Mouse (Mus musculus): Measurements from ENCODE around the gene Cpvl. TPM values are rescaled to one million over a fixed set of nuclear protein-coding genes. Genes with fewer than 3 reads are reported as not detected.

Gene Cpvl
- total and polyA plus RNA-seq, 3 experiments: not detected

GRCm38 (mm10) chr6:53944887-53945286, 33.6 kb downstream of the Cpvl start:
- H3K9ac ChIP-seq (ENCODE audit: insufficient read depth, low read depth): no peak overlapping the region
- no peaks in the 10 kb centered on the region for H3K27me3 ChIP-seq (replicated peaks)
- H3K27ac ChIP-seq (ENCODE audit: insufficient read depth, low read depth): no peak overlapping the region
- peaks cover 0 to 43% of the 10 kb centered on the region in 2 experiments; a peak in 2 of 4 replicates for H3K4me1 ChIP-seq (ENCODE audit: control insufficient read depth in 1 of 2, insufficient read depth in 2 of 2)
- no peak for DNase-seq (ENCODE audit: extremely low read depth)
- no peaks in the 10 kb centered on the region for H3K36me3 ChIP-seq (replicated peaks in 1 of 2; ENCODE audit: control insufficient read depth in 1 of 2, insufficient read depth in 1 of 2, low read length in 1 of 2)
- no peak for TF ChIP-seq POLR2A (IDR thresholded peaks at IDR 0.05; ENCODE audit: low read depth, low read length)
- TF ChIP-seq JUN (IDR thresholded peaks at IDR 0.05; ENCODE audit: insufficient read depth, low read depth, low read length): no peak
- TF ChIP-seq MAFK (IDR thresholded peaks at IDR 0.05; ENCODE audit: insufficient replicate concordance, low read length): no peak
- TF ChIP-seq MAZ (IDR thresholded peaks at IDR 0.05; ENCODE audit: low read depth, low read length): no peak
- no peak for TF ChIP-seq SMC3 (IDR thresholded peaks at IDR 0.05; ENCODE audit: low read depth, low read length)
- TF ChIP-seq USF1 (IDR thresholded peaks at IDR 0.05; ENCODE audit: low read depth, low read length): no peak
- no peak for TF ChIP-seq MEF2A (IDR thresholded peaks at IDR 0.05; ENCODE audit: borderline replicate concordance, low read depth, low read length)
- no peak for TF ChIP-seq POLR2AphosphoS2 (IDR thresholded peaks at IDR 0.05; ENCODE audit: low read depth, low read length)
- no peak for TF ChIP-seq CTCF (conservative IDR thresholded peaks at IDR 0.05 in 1 of 2, IDR thresholded peaks at IDR 0.05 in 1 of 2; ENCODE audit: low read depth in 2 of 2, low read length in 2 of 2)
- no peak for TF ChIP-seq RAD21 (IDR thresholded peaks at IDR 0.05; ENCODE audit: low read depth, low read length)
- TF ChIP-seq JUND (conservative IDR thresholded peaks at IDR 0.05; ENCODE audit: low read depth, low read length): no peak
- in situ Hi-C loops (cut with MboI; ENCODE audit: low pct_ligation_motif_present, low pct_unique_long_range_greater_than_20kb, low sequenced_read_pairs) (no loop called here), dilution Hi-C loops (cut with MboI; ENCODE audit: extremely low pct_ligation_motif_present, extremely low pct_unique_long_range_greater_than_20kb, low sequenced_read_pairs) (no loop called here)
- H3K4me2 ChIP-seq (ENCODE audit: insufficient read depth, low read depth, poor library complexity, severe bottlenecking): no peak overlapping the region
- H3K9me3 ChIP-seq (replicated peaks; ENCODE audit: low read length): no peaks in the 10 kb centered on the region
- H3K4me3 ChIP-seq (replicated peaks in 1 of 3; ENCODE audit: low read depth in 2 of 3, low read length in 2 of 3, poor library complexity in 1 of 3): no peak overlapping the region
- no peaks in the 10 kb centered on the region for H3K79me2 ChIP-seq (replicated peaks; ENCODE audit: control insufficient read depth, extremely low read depth, insufficient read depth, poor library complexity, severe bottlenecking)

GRCm38 (mm10) chr6:53944417-53944816, 34.1 kb downstream of the Cpvl start:
- Histone ChIP-seq H3K4me1 (ENCODE audit: control insufficient read depth in 1 of 2, insufficient read depth in 2 of 2) (peaks cover 0 to 38% of the 10 kb centered on the region in 2 experiments; a peak in 2 of 4 replicates), H3K4me3 (replicated peaks in 1 of 3; ENCODE audit: low read depth in 2 of 3, low read length in 2 of 3, poor library complexity in 1 of 3) (no peak overlapping the region), H3K27me3 (replicated peaks) (no peaks in the 10 kb centered on the region), H3K79me2 (replicated peaks; ENCODE audit: control insufficient read depth, extremely low read depth, insufficient read depth, poor library complexity, severe bottlenecking) (no peaks in the 10 kb centered on the region), H3K9me3 (replicated peaks; ENCODE audit: low read length) (no peaks in the 10 kb centered on the region), H3K27ac (ENCODE audit: insufficient read depth, low read depth) (no peak overlapping the region), H3K4me2 (ENCODE audit: insufficient read depth, low read depth, poor library complexity, severe bottlenecking) (no peak overlapping the region), H3K9ac (ENCODE audit: insufficient read depth, low read depth) (no peak overlapping the region), H3K36me3 (replicated peaks in 1 of 2; ENCODE audit: control insufficient read depth in 1 of 2, insufficient read depth in 1 of 2, low read length in 1 of 2) (no peaks in the 10 kb centered on the region)
- dilution Hi-C loops (cut with MboI; ENCODE audit: extremely low pct_ligation_motif_present, extremely low pct_unique_long_range_greater_than_20kb, low sequenced_read_pairs): no loop called here
- no peak for TF ChIP-seq ZKSCAN1 (IDR thresholded peaks at IDR 0.05; ENCODE audit: borderline replicate concordance, low read depth, low read length)
- in situ Hi-C loops (cut with MboI; ENCODE audit: low pct_ligation_motif_present, low pct_unique_long_range_greater_than_20kb, low sequenced_read_pairs): no loop called here
- DNase-seq (ENCODE audit: extremely low read depth): no peak

- Histone ChIP-seq H3K4me3 (replicated peaks in 1 of 3; ENCODE audit: low read depth in 2 of 3, low read length in 2 of 3, poor library complexity in 1 of 3) (no peak overlapping the region), H3K79me2 (replicated peaks; ENCODE audit: control insufficient read depth, extremely low read depth, insufficient read depth, poor library complexity, severe bottlenecking) (no peaks in the 10 kb centered on the region), H3K9me3 (replicated peaks; ENCODE audit: low read length) (no peaks in the 10 kb centered on the region), H3K27me3 (replicated peaks) (no peaks in the 10 kb centered on the region), H3K4me1 (ENCODE audit: control insufficient read depth in 1 of 2, insufficient read depth in 2 of 2) (peaks cover 0 to 19% of the 10 kb centered on the region in 2 experiments; a peak in 2 of 4 replicates), H3K27ac (ENCODE audit: insufficient read depth, low read depth) (no peak overlapping the region), H3K4me2 (ENCODE audit: insufficient read depth, low read depth, poor library complexity, severe bottlenecking) (no peak overlapping the region), H3K9ac (ENCODE audit: insufficient read depth, low read depth) (no peak overlapping the region), H3K36me3 (replicated peaks in 1 of 2; ENCODE audit: control insufficient read depth in 1 of 2, insufficient read depth in 1 of 2, low read length in 1 of 2) (no peaks in the 10 kb centered on the region)
- DNase-seq (ENCODE audit: extremely low read depth): no peak
- in situ Hi-C loops (cut with MboI; ENCODE audit: low pct_ligation_motif_present, low pct_unique_long_range_greater_than_20kb, low sequenced_read_pairs): no loop called here
- dilution Hi-C loops (cut with MboI; ENCODE audit: extremely low pct_ligation_motif_present, extremely low pct_unique_long_range_greater_than_20kb, low sequenced_read_pairs): no loop called here
- no peak for TF ChIP-seq CHD1 (IDR thresholded peaks at IDR 0.05; ENCODE audit: low read depth, low read length)
- no peak for TF ChIP-seq USF1 (IDR thresholded peaks at IDR 0.05; ENCODE audit: low read depth, low read length)
- TF ChIP-seq MXI1 (IDR thresholded peaks at IDR 0.05; ENCODE audit: low read depth, low read length): no peak
- no peak for TF ChIP-seq IRF4 (IDR thresholded peaks at IDR 0.05; ENCODE audit: low read depth, low read length)
- TF ChIP-seq POLR2AphosphoS2 (IDR thresholded peaks at IDR 0.05; ENCODE audit: low read depth, low read length): no peak
- TF ChIP-seq POLR2A (IDR thresholded peaks at IDR 0.05; ENCODE audit: low read depth, low read length): no peak
- no peak for TF ChIP-seq ELF1 (IDR thresholded peaks at IDR 0.05; ENCODE audit: low read depth, low read length)
- no peak for TF ChIP-seq MYC (IDR thresholded peaks at IDR 0.05; ENCODE audit: low read depth, low read length)
- TF ChIP-seq ETS1 (conservative IDR thresholded peaks at IDR 0.05; ENCODE audit: low read depth, low read length): no peak
- TF ChIP-seq TCF12 (IDR thresholded peaks at IDR 0.05; ENCODE audit: low read depth, low read length): no peak
- TF ChIP-seq HCFC1 (IDR thresholded peaks at IDR 0.05; ENCODE audit: low read depth, low read length): no peak
Observed at GRCm38 (mm10) chr6:53942190-53942831, 36.2 kb downstream of the Cpvl start.

Data from CH12.LX (cell line).